Mouse (Mus musculus): Measurements from ENCODE around the gene Med24.
"Not testable (repeated sequence)": the region's sequence is repeated elsewhere in the genome, so short reads cannot be mapped to it uniquely, and the experiment has no call there.

The Med24 gene

DNA sequence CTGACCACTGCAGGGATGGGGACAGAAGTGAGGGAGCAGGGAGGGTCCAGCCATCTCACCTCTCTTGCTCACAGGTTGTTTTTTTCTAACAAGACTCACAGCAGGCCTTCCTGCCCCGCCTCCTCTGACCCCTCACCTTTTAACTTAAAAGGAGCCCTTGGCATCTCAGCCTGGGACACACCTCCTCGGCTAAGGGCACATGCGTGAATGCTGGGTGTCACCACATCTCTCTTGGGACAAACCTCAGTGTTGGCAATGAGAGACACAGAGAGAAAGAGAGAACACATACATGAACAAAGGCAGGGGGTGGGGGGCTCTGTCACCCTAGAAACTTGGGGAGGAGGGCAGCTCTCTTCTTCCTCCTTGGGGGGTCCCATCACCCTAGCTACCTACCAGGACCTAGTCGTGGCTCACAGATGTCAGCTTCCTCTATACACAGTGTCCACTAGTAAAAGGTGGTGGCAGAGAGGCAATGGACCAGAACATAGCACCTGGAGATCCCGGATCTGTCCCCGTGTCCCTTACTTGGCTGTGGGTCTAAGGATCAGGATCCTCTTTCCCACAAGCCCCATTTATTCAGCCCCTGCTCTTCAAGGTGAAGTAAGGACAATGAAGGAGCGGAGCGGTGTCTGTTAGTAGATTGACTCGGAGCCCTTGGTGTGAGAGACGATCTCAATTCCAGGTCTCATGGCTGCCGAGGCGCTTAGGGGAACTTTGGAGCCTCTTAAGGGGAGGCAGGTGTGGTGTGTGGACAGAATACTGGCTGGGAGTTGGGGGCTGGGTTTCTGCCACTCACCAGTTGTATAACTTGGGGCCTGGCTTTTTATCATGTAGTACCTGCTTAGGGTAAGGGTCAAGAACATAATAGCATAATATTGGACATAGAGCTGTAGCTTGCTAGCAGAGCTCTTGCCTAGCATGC is 17.0 kb upstream of the Med24 start:
- DNase-seq, result peak; percentile 50

GRCm38 (mm10) chr11:98744456-98745019 is 15.3 kb upstream of the Med24 start:
- no peak for DNase-seq

- peak; percentile 73 for DNase-seq
Observed at GRCm38 (mm10) chr11:98743655-98744345, 14.6 kb upstream of the Med24 start.

DNA sequence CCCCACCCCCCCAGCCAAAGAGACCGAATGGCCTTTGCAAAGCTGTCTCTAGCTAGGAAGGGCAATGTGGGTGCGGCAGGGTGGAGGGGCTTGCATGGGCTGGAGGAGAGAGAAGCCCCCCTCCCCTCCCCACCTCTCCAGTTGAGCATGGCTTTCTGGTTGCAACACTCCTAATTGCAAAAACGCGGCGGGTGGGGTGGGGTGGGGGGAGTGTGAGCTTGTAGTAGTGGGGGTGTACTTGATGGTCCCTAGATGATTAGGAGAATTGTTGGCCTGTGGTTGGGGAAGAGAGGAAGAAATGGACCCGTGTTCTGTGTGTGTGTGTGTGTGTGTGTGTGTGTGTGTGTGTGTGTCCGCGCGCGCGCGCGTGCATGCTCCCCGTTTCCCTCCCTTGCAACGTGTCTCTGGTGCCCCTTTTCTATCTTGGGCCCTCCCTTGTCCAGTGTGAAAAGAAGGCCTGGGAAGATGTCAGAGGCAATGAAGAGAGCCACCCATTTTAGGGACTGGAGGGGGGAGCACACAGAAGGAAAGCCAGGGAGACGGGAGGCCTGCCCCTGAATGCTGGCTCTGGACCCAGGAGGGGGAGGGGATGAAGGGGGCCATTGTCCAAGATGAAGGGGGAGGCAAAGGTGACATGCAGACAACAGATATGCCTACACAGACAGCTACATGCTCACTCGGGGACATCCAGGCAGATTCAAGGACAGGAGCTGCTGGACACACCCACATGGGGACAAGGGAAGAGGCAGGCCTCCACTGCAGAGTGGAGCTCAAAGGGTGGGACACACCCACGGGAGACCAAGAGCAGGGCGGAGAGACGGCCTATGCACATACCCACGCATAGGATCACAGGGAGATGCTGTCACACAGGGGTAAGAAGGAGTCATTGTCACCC is 13.4 kb upstream of the Med24 start:
- DNase-seq, result peak; percentile 51

GRCm38 (mm10) chr11:98741622-98742396 is 12.6 kb upstream of the Med24 start:
- DNase-seq, result peak; percentile 78

GRCm38 (mm10) chr11:98741051-98741620 is 11.9 kb upstream of the Med24 start:
- no peak for DNase-seq

- peak; percentile 63 for DNase-seq
Observed at GRCm38 (mm10) chr11:98740393-98741050, 11.3 kb upstream of the Med24 start, which contains the start of gene Thra. TSS of gene Thra (plus strand) at chr11:98740638.

- no peak for DNase-seq
Observed at GRCm38 (mm10) chr11:98740026-98740392, 10.8 kb upstream of the Med24 start.

DNA sequence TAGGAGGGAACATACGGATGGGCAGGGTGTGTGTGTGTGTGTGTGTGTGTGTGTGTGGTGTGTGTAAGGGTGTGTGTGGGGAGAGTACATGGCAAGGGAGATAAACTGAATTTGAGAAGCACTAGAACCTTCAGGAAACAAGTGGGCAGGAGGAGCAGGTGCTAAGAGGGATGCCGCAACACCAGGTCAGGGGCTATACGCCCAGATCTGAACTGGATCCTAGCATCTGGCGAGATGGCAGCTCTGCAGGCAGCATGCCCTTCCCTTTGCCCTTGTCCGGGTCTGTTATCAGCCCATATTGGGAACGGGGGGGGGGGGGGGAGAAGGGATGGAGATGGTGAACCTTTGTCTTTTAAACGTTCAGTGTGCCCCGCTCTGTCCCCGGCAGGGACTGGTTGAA is 9.7 kb upstream of the Med24 start:
- DNase-seq, result no peak

DNA sequence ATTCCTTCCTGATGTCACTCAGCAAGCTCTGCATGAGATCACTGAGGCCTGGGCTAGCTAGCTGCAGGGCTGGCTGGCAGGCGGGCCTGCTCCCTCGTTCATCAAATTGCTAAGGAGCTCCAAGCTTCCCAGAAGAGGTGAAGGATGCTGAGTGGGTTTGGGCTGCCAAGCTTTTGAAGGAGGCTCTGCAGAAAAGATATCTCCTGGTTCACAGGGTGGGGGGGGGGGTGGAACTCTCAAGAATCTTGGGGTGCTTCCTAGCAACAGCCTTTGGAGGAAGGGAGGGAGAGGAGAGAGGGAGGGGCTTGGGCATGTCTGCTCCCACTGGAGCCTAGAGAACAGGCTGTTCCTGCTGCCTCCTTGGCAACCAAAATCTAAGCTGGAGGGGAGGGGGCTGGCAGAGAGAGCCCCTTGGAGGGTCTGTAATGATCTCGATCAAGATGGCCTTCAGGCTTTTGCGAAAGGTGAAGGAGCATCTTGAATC is 9.2 kb upstream of the Med24 start:
- DNase-seq, result no peak

DNA sequence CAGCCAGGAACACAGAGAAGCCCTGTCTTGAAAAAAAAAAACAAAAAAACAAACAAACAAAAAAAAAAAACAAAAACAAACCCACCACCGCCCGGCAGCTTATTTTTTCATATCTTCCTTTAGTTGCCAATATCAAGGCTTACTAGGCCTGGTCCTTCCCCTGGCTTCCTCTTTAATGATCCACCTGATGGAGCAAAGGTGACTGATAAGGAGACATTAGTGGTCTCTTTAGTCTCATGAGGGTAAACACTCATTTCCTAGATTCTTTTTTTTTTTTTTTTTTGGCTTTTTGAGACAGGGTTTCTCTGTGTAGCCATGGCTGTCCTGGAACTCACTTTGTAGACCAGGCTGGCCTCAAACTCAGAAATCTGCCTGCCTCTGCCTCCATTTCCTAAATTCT is 8.0 kb upstream of the Med24 start:
- DNase-seq, result not testable (repeated sequence)

DNA sequence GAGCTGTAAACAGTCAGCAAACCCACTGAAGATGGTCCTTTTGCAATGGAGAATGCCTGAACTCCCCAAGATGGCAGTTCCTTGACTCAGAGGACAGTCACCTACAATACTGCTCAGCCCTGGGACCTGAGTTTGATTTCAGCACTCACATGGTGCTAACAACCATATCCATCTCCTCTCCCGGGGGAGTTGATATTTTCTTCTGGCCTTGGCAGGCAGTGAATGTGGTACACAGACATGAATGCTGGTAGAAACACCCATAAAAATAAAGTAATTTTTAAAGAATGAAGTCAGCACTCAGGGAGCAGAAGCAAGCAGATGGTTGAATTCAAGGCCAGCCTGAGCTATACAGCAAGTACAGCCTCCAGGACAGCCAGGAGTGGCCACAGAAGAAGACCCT is 6.9 kb upstream of the Med24 start:
- no peak for DNase-seq

DNA sequence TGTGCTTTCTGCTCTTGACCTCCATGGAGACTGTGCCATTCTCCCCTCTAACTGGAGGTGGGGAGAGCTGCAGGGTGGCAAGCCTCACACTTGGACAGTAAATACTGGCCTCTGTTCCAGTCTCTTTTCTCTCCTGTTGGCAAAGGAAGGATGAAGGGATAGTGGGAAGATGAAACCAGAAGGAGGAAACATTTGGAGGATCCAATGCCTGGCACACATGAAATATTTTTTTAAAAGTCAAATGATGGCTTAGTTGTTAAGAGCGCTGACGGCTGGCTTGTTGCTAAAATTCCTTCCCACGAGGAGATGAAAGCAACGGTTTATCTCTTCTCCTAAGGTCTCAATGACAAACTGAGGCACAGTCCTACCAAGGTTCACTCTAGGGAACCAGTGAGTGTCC is 5.9 kb upstream of the Med24 start:
- DNase-seq, result no peak

DNA sequence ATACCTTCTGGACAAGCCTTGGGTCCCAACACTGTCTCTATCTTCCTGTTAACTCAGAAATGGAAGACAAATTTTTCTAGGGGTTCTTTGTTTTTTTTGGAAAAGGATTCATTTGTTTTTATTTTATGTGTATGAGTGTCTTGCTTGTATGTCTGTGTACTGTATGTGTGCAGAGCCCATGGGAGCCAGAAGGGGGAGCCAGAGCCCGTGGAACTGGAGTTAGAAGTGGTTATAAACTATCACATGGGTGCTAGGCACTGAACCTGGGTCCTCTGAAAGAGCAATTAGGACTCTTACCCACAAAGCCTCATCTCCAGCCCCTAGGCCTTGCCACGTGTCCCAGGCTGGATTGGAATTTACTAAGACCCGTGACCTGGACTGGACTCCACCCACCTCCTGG is 4.8 kb upstream of the Med24 start:
- no peak for DNase-seq

GRCm38 (mm10) chr11:98731134-98731533 is 1.9 kb upstream of the Med24 start:
- no peak for DNase-seq

GRCm38 (mm10) chr11:98730727-98731126 is 1.5 kb upstream of the Med24 start:
- DNase-seq, result no peak

DNA sequence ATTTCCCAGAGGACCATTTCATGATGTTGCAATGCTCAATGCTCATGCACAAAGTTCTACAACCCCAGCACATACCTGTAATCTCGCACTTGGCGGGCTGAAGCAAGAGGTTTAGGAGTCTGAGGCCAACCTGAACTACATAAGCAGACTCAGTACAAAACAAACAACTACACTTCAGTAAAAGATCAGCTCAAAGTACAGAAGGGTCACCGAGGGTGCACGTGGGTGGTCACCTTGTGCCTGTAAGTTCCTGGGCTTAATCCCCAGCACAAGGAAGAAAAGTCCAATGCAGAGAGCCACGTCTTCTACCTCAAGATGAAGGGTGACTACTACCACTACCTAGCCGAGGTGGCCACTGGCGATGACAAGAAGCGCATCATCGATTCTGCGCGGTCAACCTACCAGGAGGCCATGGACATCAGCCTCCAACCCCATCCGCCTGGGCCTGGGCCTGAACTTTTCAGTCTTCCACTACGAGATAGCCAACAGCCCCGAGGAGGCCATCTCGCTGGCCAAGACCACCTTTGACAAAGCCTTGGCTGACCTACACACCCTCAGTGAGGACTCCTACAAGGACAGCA is 3.2 kb downstream of the Med24 start:
- peak; percentile 49 for DNase-seq

GRCm38 (mm10) chr11:98723098-98723497 is 6.1 kb downstream of the Med24 start:
- no peak for DNase-seq

- peak; percentile 81 for DNase-seq
Observed at GRCm38 (mm10) chr11:98721458-98722226, 7.6 kb downstream of the Med24 start.

DNA sequence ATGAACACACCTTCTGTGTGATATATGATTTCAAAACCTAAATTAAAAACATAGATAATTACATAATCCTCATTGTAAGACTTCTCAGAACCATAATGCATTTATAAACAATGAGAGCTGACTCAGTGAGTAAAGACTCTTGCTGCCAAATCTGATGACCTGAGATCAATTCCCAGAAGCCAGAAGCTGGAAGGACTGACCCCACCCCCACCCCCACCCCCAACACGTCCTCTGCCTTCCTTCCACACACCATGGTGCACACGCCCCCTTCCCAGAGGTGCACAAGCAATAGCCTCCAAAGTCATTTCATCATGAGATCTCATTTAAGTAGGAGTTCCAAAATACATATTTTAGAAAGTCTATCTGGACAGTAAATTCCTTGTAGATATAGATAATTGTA is 8.5 kb downstream of the Med24 start:
- no peak for DNase-seq

All from kidney, adult 11 months (tissue).